Mouse (Mus musculus) adrenal gland (tissue): ENCODE results near the gene Sertm1.

Experiments used
- intact Hi-C: fragments of 180-260 bp; cut with DNase I; formaldehyde crosslinking; loops from one replicate; pipeline ENCODE4 v1.15.1; 2025
- long read RNA-seq, 2 experiments: library from polyadenylated mRNA; unstranded; transcript quantifications; one replicate each; pipeline ENCODE4 v2.0.0; 2020; ENCODE audit warnings: borderline replicate concordance in 1 of 2; ENCODE audit not compliant: insufficient replicate concordance in 1 of 2

Sertm1 gene
- long read RNA-seq, experiment 1 = 0 reads
- long read RNA-seq, experiment 2 = 0 reads

DNA sequence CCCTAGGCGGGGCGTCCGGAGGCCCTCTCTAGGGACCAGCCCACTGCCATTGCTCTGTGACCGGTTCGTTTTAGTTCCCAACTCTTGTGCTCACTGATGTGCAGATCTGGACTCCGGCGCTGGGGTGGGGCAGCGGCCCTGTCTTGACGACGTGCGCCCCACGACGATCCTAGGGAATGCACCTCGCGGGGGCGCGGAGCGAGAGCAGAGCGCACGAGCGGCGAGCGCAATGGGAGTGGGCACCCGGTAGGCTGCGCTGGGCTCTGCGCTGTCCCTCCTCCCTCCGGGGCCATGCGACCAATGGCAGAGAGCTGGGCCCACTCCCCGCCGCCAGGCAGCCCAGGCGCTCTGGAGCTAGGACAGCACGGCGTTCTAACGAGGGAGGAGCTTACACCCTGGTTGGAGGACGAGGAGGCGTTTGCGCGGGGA is at the start of gene Sertm1:
Sertm1 (minus strand) TSS at position 245 of the 429 bp plus-strand sequence.
- intact Hi-C loops = no loop called here

DNA sequence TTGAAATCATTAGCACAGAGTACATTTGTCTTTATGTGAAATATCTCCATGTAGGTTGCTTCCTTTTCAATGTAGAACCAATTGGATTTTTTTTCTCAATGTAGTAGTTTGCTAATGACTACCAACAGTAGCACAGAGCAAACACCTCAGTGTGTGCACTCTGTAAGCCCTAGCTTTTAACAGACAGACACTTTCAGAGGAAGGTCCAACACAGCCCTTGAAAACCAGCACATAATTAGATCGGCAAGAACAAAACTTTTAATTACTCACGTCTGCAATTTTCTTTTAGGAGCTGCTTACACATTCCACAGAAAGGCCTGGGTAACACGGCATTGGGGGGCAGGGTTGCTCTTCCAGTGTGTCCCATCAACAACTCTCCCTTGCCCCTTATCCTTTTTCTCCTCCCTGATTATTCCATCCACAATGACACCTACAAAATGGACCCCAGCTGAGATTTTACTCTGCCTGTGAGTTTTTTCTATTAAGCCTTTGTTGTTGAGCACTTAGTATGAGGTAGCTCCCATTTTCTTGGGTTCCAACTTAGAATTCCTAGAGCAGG is 49.3 kb upstream of the Sertm1 start:
- intact Hi-C loops = no loop called here

DNA sequence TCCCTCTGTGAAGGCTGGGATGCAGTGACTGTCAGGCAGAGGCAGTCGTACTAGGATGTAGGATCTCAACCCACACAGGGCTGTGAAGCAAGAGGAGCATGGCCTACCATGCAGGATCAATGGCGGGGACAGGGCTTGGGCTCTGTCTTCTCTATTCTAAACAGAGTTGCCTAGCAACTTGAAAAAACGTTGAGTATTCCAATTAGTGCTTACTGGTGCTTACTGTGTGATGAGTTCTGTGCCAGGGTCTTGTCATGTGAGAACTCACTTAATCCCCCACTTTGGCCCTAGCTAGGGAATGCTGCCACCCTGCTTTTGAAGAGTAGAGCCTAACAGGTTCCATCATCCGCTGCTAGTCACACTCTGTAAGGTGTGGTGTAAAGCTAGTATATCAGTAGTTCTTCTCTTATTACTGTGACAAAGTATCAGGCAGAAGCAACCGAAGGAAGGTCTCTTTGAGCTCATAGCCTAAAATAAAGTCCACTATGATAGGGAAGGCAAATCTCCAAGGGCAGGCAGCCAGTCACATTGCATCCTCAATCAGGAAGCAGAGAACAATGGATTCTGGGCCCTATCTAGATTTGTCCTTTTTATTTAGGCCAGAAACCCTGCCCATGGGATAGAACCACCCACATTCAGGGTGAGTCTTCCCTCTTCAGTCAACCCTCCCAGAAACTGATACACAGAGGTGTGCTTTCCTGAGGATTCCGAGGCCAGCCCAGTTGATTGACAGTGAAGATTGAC is 27.6 kb upstream of the Sertm1 start:
- intact Hi-C loops = no loop called here

DNA sequence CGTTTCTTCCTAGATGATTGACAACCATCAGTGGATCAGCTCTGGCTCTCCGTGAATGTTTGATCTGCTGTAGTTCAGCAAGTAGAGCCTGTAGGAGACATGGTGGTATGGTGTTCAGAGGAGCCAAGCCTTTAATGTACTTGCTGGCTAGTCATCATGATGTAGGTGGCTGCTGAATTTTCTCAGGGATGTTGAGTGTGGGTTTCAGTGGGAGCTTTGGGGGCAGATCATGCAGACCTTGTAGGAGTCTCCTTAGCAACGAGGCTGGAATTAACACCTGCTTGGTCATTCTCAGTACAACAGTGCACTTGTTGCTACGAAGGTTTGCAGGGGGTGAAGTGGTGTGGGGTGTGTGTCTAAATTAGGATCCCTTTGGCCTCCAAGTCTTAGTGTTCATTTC is 18.8 kb upstream of the Sertm1 start:
- intact Hi-C loops = no loop called here

DNA sequence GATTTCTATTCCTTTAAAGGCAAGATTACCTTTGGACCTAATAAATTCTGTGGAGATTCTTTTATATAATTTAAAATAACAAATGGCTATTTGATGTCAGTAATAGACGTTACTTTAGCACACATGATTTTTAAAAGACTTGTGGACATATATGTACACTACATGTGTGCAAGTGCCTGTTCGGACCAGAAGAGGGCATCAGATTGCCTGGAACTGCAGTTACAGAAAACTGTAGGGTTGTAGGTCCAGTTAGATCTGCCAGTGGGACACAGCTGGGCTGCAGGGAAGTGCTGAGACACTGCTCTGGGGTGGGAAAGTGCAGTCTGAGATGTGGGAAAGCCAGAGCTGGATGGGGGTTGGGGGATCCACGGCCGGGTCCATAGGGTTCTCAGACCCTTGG is 16.9 kb upstream of the Sertm1 start:
- intact Hi-C loops = no loop called here

DNA sequence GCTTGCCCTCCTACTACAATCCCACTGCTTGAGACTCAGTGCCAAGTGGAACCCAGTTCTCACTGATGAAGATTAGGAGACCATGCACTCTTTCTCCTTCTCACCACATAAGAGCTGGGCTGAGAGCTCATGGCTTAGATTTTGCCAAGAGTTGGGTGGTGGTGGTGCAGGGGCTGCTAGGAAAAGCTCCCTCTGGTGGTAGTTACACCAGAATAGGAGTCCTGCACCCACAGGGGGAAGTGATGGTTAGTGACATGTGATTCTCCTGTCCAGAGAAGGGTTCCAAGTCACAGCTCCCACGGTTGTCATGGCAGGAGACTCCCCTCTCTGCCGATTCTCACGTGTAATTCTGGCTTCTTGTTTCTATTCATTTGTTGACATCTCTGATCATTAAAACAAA is 4.7 kb upstream of the Sertm1 start:
- intact Hi-C loops = no loop called here

DNA sequence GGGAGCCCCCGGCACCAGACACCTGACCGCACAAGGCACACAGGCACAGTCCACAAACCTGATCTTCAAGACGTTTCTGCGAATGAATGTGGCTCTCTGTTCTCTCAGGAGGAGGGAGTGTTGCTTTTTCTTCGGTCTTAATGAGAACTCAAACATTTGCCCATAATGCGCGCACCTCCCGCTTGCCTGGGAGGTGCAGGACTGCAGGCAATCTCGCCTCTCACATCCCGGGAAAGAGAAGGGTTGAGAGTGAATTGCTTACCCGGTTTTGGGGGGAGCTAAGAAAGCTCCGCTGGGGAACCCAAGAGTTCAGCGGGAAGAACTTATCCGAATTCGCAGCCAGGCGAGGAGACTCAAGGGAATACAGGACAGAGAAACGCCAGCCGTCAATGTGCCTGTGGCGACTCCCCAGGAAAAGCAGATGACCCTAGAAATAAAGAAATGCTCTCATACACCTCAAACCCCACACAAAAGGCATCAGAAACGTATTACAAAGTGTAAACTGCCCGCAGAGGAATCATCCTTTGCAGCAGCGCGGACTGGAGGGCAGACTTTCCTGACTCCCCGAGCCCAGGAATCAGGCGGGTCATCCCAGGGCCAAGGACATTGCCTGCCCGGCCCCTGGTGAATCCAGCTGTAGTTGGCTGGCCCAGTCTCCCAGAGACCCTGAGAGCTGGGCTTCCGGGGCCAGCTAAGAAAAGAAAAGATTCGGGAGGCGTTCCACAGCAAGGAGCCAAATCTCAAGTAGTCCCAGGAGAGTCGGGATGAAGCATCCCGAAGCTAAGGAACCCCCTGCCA is 643 bp downstream of the Sertm1 start:
- intact Hi-C loops = no loop called here

DNA sequence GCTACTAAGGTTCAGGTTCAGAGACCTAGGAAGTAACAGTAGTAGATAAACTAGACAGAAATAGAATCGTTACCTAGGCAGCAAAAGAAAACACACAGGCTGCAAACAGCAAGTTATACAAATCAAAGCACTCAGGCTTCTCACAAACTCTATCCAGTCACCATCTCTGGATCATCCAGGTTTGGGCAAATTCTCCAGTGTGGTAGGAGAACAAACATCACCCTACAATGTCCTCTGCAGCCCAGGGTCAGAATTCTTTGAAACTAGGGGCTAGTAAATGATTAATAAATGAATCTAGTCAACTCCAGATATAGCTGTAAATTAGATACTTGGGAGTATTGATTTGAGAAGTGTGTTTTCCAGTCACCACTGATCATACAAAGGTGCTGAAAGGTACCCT is 6.8 kb downstream of the Sertm1 start:
- intact Hi-C loops = no loop called here

DNA sequence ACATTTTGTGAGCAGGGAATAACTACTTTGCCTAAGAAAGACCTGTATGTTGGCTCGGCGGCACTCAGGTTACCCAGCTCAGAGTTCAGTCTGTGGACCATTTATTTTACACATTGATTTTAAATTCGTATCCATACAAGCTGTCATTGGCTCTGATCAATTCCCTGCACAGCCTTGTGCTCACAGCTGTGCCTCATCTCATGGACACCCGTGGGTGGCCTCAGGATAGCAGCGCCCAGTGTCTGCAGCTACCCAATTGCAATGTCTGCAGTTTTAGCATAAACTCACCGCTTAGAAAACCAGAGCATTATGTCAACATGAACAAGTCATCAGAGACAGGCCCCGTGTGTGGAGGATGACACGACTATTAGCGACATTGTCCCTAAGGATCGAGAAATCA is 17.7 kb downstream of the Sertm1 start:
- intact Hi-C loops = no loop called here

DNA sequence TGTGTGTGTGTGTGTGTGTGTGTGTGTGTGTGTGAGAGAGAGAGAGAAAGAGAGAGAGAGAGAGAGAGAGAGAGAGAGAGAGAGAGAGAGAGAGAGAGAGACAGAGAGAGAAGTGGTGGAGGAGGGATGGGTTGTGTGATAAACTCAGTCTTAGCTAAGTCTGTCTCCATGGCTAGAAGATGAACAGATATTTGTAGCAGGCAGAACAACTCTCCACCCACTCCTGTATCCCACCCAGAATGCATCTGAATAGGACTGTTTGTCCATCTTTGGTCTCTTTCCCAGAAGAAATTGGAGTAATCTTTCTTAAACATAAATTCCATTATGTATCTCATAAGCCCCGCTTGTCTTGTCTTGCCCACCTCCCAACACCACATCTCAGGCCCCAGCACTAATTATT is 20.8 kb downstream of the Sertm1 start:
- intact Hi-C loops = no loop called here

DNA sequence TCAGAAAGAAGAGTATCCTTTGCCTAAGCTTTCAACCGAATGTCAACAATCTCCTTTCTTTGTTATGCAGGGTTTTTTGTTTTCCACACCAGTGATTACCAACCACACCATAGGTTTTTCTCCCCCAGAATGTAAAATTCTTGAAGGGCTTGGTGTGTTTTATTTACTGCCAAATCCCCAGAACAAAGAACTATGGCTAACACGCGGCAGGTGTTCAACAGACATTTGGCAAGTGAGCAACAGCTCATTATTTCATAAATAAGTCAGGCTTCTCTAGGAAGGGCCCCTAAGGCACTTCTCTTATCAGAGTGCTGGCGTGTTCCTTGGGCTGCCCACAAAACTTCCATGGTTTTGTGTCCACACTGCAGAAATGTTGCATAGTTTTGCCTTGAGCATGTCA is 23.5 kb downstream of the Sertm1 start:
- intact Hi-C loops = no loop called here

DNA sequence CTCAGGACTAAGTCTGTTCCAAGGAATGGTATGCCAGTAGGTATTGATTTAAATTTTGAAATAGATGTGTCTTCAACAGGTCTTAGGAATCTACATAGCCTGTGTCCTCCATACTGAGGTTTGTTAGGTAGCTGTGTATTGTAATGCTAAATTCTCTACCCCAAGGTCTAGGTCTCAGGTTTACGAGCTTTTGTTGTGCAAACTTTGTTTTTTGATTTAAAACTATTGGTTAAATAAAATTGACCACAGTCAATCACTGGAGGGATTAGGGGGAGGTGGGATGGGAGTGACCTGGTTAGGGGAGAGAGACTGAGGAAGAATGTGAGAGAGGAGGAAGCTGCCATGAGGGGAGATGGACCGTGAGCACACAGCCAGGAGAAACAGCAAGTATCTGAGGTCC is 29.2 kb downstream of the Sertm1 start:
- intact Hi-C loops = no loop called here
